Comparison of ENCODE assay signal across 13 mouse cellular contexts in genomic region chr4:117894601-117895000, GRCm38 (mm10).
DNase-seq lines count a peak whose midpoint lies in the region.
"Had no signal": no experiment of that assay in that cellular context is flagged by ENCODE, and none has a peak within 500 bp of the region (broad histone marks: within the 10 kb centered on the region; RNA-seq: fewer than 3 reads in every experiment).

No protein-coding gene starts in this region.

- DNase-seq in cerebellum, adult 11-12 months: peak; percentile 69
- DNase-seq in cerebellum, postnatal 14 days: no peak
- DNase-seq in cerebellum, adult 9-10 months: peak; percentile 66
- DNase-seq in cerebellum, adult 11 months: no peak
- peak; percentile 59 to 66 for DNase-seq in cerebellum, postnatal 25 days
- DNase-seq in cerebellum, postnatal 4 days (ENCODE audit: low spot score in 2 of 2): no peak
- DNase-seq: adrenal gland, adult 8-10 months; adrenal gland, postnatal 14 days; adrenal gland, postnatal 36 days; B cell, adult 2 months; cerebellum, postnatal 10 days; embryo, embryonic 11 days; gastrocnemius, adult 2 months had no signal

Comparison
In these comparisons a context has a peak if more than half of its experiments do, and no peak if none do; other contexts are left out.
1. DNase-seq: peak in cerebellum, adult 11-12 months (single experiment), cerebellum, adult 9-10 months (single experiment) and cerebellum, postnatal 25 days (2 of 2); none in cerebellum, postnatal 14 days (0 of 2), cerebellum, adult 11 months (single experiment) and cerebellum, postnatal 4 days (0 of 2).